Mouse (Mus musculus): ENCODE results near the gene Boc. TPM values are rescaled to one million over a fixed set of nuclear protein-coding genes. Genes with fewer than 3 reads are reported as not detected.

Gene Boc
- polyA plus RNA-seq, 1 experiment from 2014 or later = 11.5 TPM

DNA sequence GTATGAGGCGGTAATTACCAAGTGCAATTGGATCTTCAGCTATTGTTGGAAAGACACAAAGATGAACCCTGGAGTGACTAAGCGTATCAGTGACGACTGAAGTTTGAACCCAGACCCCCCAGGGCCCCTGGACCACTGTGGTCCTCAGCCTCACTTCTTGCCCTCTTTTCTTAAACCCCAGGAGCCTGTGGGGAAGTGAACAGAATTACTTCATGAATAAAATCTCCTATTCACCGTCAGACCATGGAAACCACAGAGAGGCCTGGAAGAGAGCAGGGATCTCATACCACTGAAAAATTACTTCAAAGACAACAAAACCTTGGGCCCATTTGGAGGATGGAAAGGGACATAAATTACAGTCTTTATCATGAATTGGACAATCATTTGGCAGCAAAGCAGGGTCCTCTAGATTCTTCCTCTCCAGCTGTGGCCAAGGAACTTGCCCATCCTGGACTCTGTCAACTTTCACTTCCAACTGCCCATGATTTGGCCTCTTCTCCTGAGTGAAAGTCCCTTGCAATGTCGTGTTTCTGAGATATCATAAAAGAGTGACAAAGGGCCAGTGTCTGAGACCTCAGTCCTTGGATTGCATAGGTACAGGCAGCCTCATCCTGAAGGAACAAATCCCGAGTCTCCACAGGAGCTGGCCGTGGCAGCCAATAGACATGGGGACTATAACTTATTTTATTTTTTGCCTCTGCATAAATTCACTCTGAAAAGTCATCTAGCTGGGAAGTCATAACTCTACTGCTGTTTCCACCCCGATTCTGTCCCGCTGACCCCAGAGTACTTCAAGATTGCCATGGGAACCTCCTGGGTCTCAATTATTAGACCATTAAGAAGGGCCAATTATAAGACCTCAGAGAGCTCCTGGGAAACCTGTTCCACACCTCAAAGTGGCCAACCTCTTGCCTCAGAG lies 2.6 kb downstream of the Boc start:
- no peak for ATAC-seq
- peak overlapping the region; percentile 87 for H3K4me3 ChIP-seq (ENCODE audit: low read depth, low read length)
- H3K4me1 ChIP-seq (ENCODE audit: control insufficient read depth, insufficient read depth, low read length) = peaks cover 56% of the 10 kb centered on the region
- no peaks in the 10 kb centered on the region for H3K9me3 ChIP-seq (replicated peaks; ENCODE audit: control insufficient read depth, low read length)
- DNase-seq (ENCODE audit: low spot score) = no peak
- H3K4me2 ChIP-seq (ENCODE audit: low read length) = peak overlapping the region; percentile 73
- H3K27ac ChIP-seq (ENCODE audit: low read depth, low read length) = no peak overlapping the region
- peak overlapping the region; percentile 98 for H3K9ac ChIP-seq (ENCODE audit: low read length)
- H3K36me3 ChIP-seq (ENCODE audit: control insufficient read depth, insufficient read depth, low read length) = no peaks in the 10 kb centered on the region
- no peaks in the 10 kb centered on the region for H3K27me3 ChIP-seq (replicated peaks; ENCODE audit: control insufficient read depth, insufficient read depth, low read length)
- 14% methylated on average over 9 of the region's 9 CpGs for WGBS

GRCm38 (mm10) chr16:44553861-44554260 lies 4.8 kb downstream of the Boc start:
- ATAC-seq = no peak
- Histone ChIP-seq H3K4me1 (ENCODE audit: control insufficient read depth, insufficient read depth, low read length) (peaks cover 64% of the 10 kb centered on the region), H3K4me3 (ENCODE audit: low read depth, low read length) (no peak overlapping the region), H3K9me3 (replicated peaks; ENCODE audit: control insufficient read depth, low read length) (no peaks in the 10 kb centered on the region), H3K27ac (ENCODE audit: low read depth, low read length) (no peak overlapping the region; the same call in 1 of the 2 replicates), H3K9ac (ENCODE audit: low read length) (no peak overlapping the region), H3K4me2 (ENCODE audit: low read length) (peak overlapping the region; percentile 40), H3K27me3 (replicated peaks; ENCODE audit: control insufficient read depth, insufficient read depth, low read length) (no peaks in the 10 kb centered on the region), H3K36me3 (ENCODE audit: control insufficient read depth, insufficient read depth, low read length) (no peaks in the 10 kb centered on the region)
- no peak for DNase-seq (ENCODE audit: low spot score)
- 53% methylated on average over 8 of the region's 8 CpGs for WGBS

GRCm38 (mm10) chr16:44552726-44553125 lies 6.0 kb downstream of the Boc start:
- H3K9me3 ChIP-seq (replicated peaks; ENCODE audit: control insufficient read depth, low read length) = no peaks in the 10 kb centered on the region
- no peak overlapping the region for H3K4me3 ChIP-seq (ENCODE audit: low read depth, low read length)
- DNase-seq (ENCODE audit: low spot score) (no peak), ATAC-seq (no peak)
- H3K27ac ChIP-seq (ENCODE audit: low read depth, low read length) = peak overlapping the region; percentile 84
- H3K4me1 ChIP-seq (ENCODE audit: control insufficient read depth, insufficient read depth, low read length) = peaks cover 63% of the 10 kb centered on the region
- no peaks in the 10 kb centered on the region for H3K27me3 ChIP-seq (replicated peaks; ENCODE audit: control insufficient read depth, insufficient read depth, low read length)
- H3K4me2 ChIP-seq (ENCODE audit: low read length) = peak overlapping the region; percentile 25; the same call in 1 of the 2 replicates
- no peak overlapping the region for H3K9ac ChIP-seq (ENCODE audit: low read length)
- 62% methylated on average over 5 of the region's 5 CpGs for WGBS
- 0 out of 2 replicates have a peak, but pooled peaks cover 4% of the 10 kb centered on the region for H3K36me3 ChIP-seq (ENCODE audit: control insufficient read depth, insufficient read depth, low read length)

- 34% methylated on average over 2 of the region's 2 CpGs for WGBS
- DNase-seq (ENCODE audit: low spot score) = peak; percentile 61
- Histone ChIP-seq H3K4me2 (ENCODE audit: low read length) (peak overlapping the region; percentile 25), H3K9me3 (replicated peaks; ENCODE audit: control insufficient read depth, low read length) (no peaks in the 10 kb centered on the region), H3K4me1 (ENCODE audit: control insufficient read depth, insufficient read depth, low read length) (peaks cover 63% of the 10 kb centered on the region), H3K36me3 (ENCODE audit: control insufficient read depth, insufficient read depth, low read length) (0 out of 2 replicates have a peak, but pooled peaks cover 4% of the 10 kb centered on the region), H3K27ac (ENCODE audit: low read depth, low read length) (peak overlapping the region; percentile 84), H3K9ac (ENCODE audit: low read length) (no peak overlapping the region; the same call in none of the 2 replicates), H3K27me3 (replicated peaks; ENCODE audit: control insufficient read depth, insufficient read depth, low read length) (no peaks in the 10 kb centered on the region), H3K4me3 (ENCODE audit: low read depth, low read length) (no peak overlapping the region)
- ATAC-seq = peak; percentile 56
Measured at GRCm38 (mm10) chr16:44552036-44552435, 6.7 kb downstream of the Boc start.

- WGBS = 16% methylated on average over 5 of the region's 5 CpGs
- DNase-seq (ENCODE audit: low spot score) = peak; percentile 59
- Histone ChIP-seq H3K9ac (ENCODE audit: low read length) (peak overlapping the region; percentile 32), H3K9me3 (replicated peaks; ENCODE audit: control insufficient read depth, low read length) (no peaks in the 10 kb centered on the region), H3K4me2 (ENCODE audit: low read length) (peak overlapping the region; percentile 25), H3K4me3 (ENCODE audit: low read depth, low read length) (no peak overlapping the region), H3K36me3 (ENCODE audit: control insufficient read depth, insufficient read depth, low read length) (0 out of 2 replicates have a peak, but pooled peaks cover 4% of the 10 kb centered on the region), H3K27me3 (replicated peaks; ENCODE audit: control insufficient read depth, insufficient read depth, low read length) (no peaks in the 10 kb centered on the region), H3K4me1 (ENCODE audit: control insufficient read depth, insufficient read depth, low read length) (peaks cover 60% of the 10 kb centered on the region), H3K27ac (ENCODE audit: low read depth, low read length) (peak overlapping the region; percentile 84)
- peak; percentile 44; the same call in 1 of the 2 replicates for ATAC-seq
Measured at GRCm38 (mm10) chr16:44551491-44551890, 7.2 kb downstream of the Boc start.

- H3K4me3 ChIP-seq (ENCODE audit: low read depth, low read length) = no peak overlapping the region
- peaks cover 58% of the 10 kb centered on the region for H3K4me1 ChIP-seq (ENCODE audit: control insufficient read depth, insufficient read depth, low read length)
- peak overlapping the region; percentile 84 for H3K27ac ChIP-seq (ENCODE audit: low read depth, low read length)
- ATAC-seq (peak; percentile 59), DNase-seq (ENCODE audit: low spot score) (peak; percentile 61)
- 0 out of 2 replicates have a peak, but pooled peaks cover 4% of the 10 kb centered on the region for H3K36me3 ChIP-seq (ENCODE audit: control insufficient read depth, insufficient read depth, low read length)
- 19% methylated on average over 5 of the region's 5 CpGs for WGBS
- peak overlapping the region; percentile 43; the same call in 1 of the 2 replicates for H3K9ac ChIP-seq (ENCODE audit: low read length)
- H3K9me3 ChIP-seq (replicated peaks; ENCODE audit: control insufficient read depth, low read length) = no peaks in the 10 kb centered on the region
- H3K27me3 ChIP-seq (replicated peaks; ENCODE audit: control insufficient read depth, insufficient read depth, low read length) = no peaks in the 10 kb centered on the region
- H3K4me2 ChIP-seq (ENCODE audit: low read length) = peak overlapping the region; percentile 24
Measured at GRCm38 (mm10) chr16:44550843-44551242, 7.9 kb downstream of the Boc start.

- DNase-seq (ENCODE audit: low spot score) (no peak), ATAC-seq (no peak)
- H3K9me3 ChIP-seq (replicated peaks; ENCODE audit: control insufficient read depth, low read length) = no peaks in the 10 kb centered on the region
- H3K4me3 ChIP-seq (ENCODE audit: low read depth, low read length) = no peak overlapping the region
- WGBS = 49% methylated on average over 7 of the region's 7 CpGs
- 0 out of 2 replicates have a peak, but pooled peaks cover 4% of the 10 kb centered on the region for H3K36me3 ChIP-seq (ENCODE audit: control insufficient read depth, insufficient read depth, low read length)
- no peak overlapping the region for H3K4me2 ChIP-seq (ENCODE audit: low read length)
- peaks cover 61% of the 10 kb centered on the region for H3K4me1 ChIP-seq (ENCODE audit: control insufficient read depth, insufficient read depth, low read length)
- H3K9ac ChIP-seq (ENCODE audit: low read length) = 0 out of 2 replicates have a peak overlapping the region, but pooled peaks have one; percentile 43
- H3K27me3 ChIP-seq (replicated peaks; ENCODE audit: control insufficient read depth, insufficient read depth, low read length) = no peaks in the 10 kb centered on the region
- H3K27ac ChIP-seq (ENCODE audit: low read depth, low read length) = no peak overlapping the region; the same call in 1 of the 2 replicates
Measured at GRCm38 (mm10) chr16:44549867-44550679, 8.6 kb downstream of the Boc start.

DNA sequence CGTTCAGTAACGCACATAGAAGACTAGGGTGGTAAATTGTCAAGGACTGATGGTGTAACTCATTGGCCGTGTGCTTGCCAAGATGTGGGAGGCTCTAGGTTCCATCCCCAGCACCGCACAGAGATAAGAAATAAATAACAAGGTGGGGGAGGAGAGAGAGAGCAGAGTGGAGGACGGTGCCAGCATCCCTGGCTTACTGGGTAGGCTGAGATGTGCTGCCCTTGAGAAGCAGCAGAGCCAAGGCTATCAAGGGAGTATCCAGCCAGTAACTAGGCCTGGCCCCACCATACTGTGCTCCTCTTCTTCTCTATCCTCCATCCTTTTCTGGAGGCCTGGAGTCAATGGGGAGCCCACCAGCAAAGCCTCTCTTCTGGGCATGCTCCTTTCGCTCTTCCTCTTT lies 9.3 kb downstream of the Boc start:
- 80% methylated on average over 6 of the region's 6 CpGs for WGBS
- peaks cover 64% of the 10 kb centered on the region for H3K4me1 ChIP-seq (ENCODE audit: control insufficient read depth, insufficient read depth, low read length)
- H3K4me2 ChIP-seq (ENCODE audit: low read length) = no peak overlapping the region
- no peak for ATAC-seq
- H3K36me3 ChIP-seq (ENCODE audit: control insufficient read depth, insufficient read depth, low read length) = 0 out of 2 replicates have a peak, but pooled peaks cover 4% of the 10 kb centered on the region
- H3K27me3 ChIP-seq (replicated peaks; ENCODE audit: control insufficient read depth, insufficient read depth, low read length) = no peaks in the 10 kb centered on the region
- no peak overlapping the region for H3K9ac ChIP-seq (ENCODE audit: low read length)
- no peaks in the 10 kb centered on the region for H3K9me3 ChIP-seq (replicated peaks; ENCODE audit: control insufficient read depth, low read length)
- H3K4me3 ChIP-seq (ENCODE audit: low read depth, low read length) = no peak overlapping the region
- DNase-seq (ENCODE audit: low spot score) = no peak
- H3K27ac ChIP-seq (ENCODE audit: low read depth, low read length) = no peak overlapping the region

Measured in forebrain, embryonic 14.5 days (tissue).